ENCODE assay signal across 19 mouse cellular contexts in genomic region chr17:67628475-67628874, GRCm38 (mm10). TPM values are rescaled to one million over a fixed set of nuclear protein-coding genes. Genes with fewer than 3 reads are reported as not detected.
DNase-seq lines count a peak whose midpoint lies in the region; ATAC-seq and TF ChIP-seq lines count a peak whose summit lies in the region.
"Had no signal": no experiment of that assay in that cellular context is flagged by ENCODE, and none has a peak within 500 bp of the region (broad histone marks: within the 10 kb centered on the region; RNA-seq: fewer than 3 reads in every experiment).

No protein-coding gene starts in this region.

- ATAC-seq in forebrain, postnatal 0 days, result peak; percentile 45; the same call in 1 of the 2 replicates
- ATAC-seq in liver, embryonic 12.5 days, result no peak

- no peak overlapping the region for H3K9ac ChIP-seq in forebrain, postnatal 0 days
- H3K9ac ChIP-seq in liver, embryonic 12.5 days, result no peak overlapping the region
- H3K9ac ChIP-seq: limb, embryonic 15.5 days; neural tube, embryonic 13.5 days had no signal

- WGBS in forebrain, postnatal 0 days, result 65% methylated on average over 15 of the region's 15 CpGs
- 78% methylated on average over 15 of the region's 15 CpGs for WGBS in liver, embryonic 12.5 days (ENCODE audit: insufficient replicate concordance)

- H3K36me3 ChIP-seq in forebrain, postnatal 0 days (ENCODE audit: insufficient read depth), result no peaks in the 10 kb centered on the region
- no peaks in the 10 kb centered on the region for H3K36me3 ChIP-seq in liver, embryonic 12.5 days
- H3K36me3 ChIP-seq: embryonic facial prominence, embryonic 10.5 days; limb, embryonic 15.5 days; neural tube, embryonic 13.5 days had no signal

- H3K4me2 ChIP-seq in forebrain, postnatal 0 days (ENCODE audit: low read depth), result no peak overlapping the region
- no peak overlapping the region for H3K4me2 ChIP-seq in liver, embryonic 12.5 days
- H3K4me2 ChIP-seq: neural tube, embryonic 13.5 days had no signal

- intact Hi-C loops in gastrocnemius, postnatal 36 days (cut with DNase I), result no loop called here

- DNase-seq in gastrocnemius, adult 18-20 months (ENCODE audit: low spot score), result peak; percentile 11
- DNase-seq in gastrocnemius, postnatal 36 days, result no peak
- peak; percentile 10 for DNase-seq in left cerebral cortex, adult 11 months (ENCODE audit: low spot score)
- no peak for DNase-seq in left cerebral cortex, adult 18-20 months (ENCODE audit: low spot score in 2 of 2)
- peak; percentile 8 for DNase-seq in R1 (ENCODE audit: low read depth, low spot score)
- DNase-seq in forebrain, postnatal 0 days, result peak; percentile 10
- DNase-seq: B cell, adult 2 months; cerebellum, adult 11-12 months; cerebellum, postnatal 36 days; thymus, postnatal 36 days had no signal

- H3K27me3 ChIP-seq in forebrain, postnatal 0 days (ENCODE audit: insufficient read depth, low read length), result no peaks in the 10 kb centered on the region
- no peaks in the 10 kb centered on the region for H3K27me3 ChIP-seq in liver, embryonic 12.5 days (replicated peaks)
- H3K27me3 ChIP-seq: neural tube, embryonic 13.5 days had no signal

- H3K4me1 ChIP-seq in forebrain, postnatal 0 days (ENCODE audit: insufficient read depth), result no peaks in the 10 kb centered on the region
- no peaks in the 10 kb centered on the region for H3K4me1 ChIP-seq in liver, embryonic 12.5 days

- no peak overlapping the region for H3K4me3 ChIP-seq in forebrain, postnatal 0 days (ENCODE audit: low read depth, low read length)
- no peak overlapping the region for H3K4me3 ChIP-seq in liver, embryonic 12.5 days
- H3K4me3 ChIP-seq: embryonic facial prominence, embryonic 10.5 days; erythroblast, embryonic 14.5 days; limb, embryonic 15.5 days; neural tube, embryonic 13.5 days had no signal

- 0 out of 2 replicates have a peak overlapping the region, but pooled peaks have one; percentile 40 for H3K27ac ChIP-seq in forebrain, postnatal 0 days (ENCODE audit: low read depth, low read length)
- no peak overlapping the region for H3K27ac ChIP-seq in liver, embryonic 12.5 days
- H3K27ac ChIP-seq: embryonic facial prominence, embryonic 10.5 days; hindbrain, postnatal 0 days; neural tube, embryonic 13.5 days; stomach, postnatal 0 days had no signal

- no peaks in the 10 kb centered on the region for H3K9me3 ChIP-seq in forebrain, postnatal 0 days (ENCODE audit: low read length)
- H3K9me3 ChIP-seq in liver, embryonic 12.5 days (replicated peaks), result no peaks in the 10 kb centered on the region
- H3K9me3 ChIP-seq: embryonic facial prominence, embryonic 10.5 days; limb, embryonic 15.5 days; neural tube, embryonic 13.5 days had no signal

- TF ChIP-seq CTCF in forebrain, postnatal 0 days (IDR thresholded peaks at IDR 0.05; ENCODE audit: low read depth), result no peak

RNA-seq across cellular contexts. Expression of gene Lrrc30, which starts 4.0 kb away (rescaled TPM):
- 100 to 1,000 TPM; 114 to 164 TPM for total RNA-seq in gastrocnemius, adult 18-20 months (2021)
- total RNA-seq in gastrocnemius, postnatal 36 days (2021), result 100 to 1,000 TPM in 1 of 2 experiments, 10 to 100 TPM in 1; 51.4 to 117 TPM
- total RNA-seq in left cerebral cortex, adult 18-20 months (2021), result not detected
- not detected in 2 replicates for total RNA-seq in forebrain, postnatal 0 days (2014; rRNA removed)
- polyA plus RNA-seq in forebrain, postnatal 0 days (2015; fragmentation: Nextera tagmentation; extraction: Ambion mirVana), result not detected in 2 replicates
- polyA plus RNA-seq in liver, embryonic 12.5 days (2016; fragmentation: Nextera tagmentation; extraction: Ambion mirVana), result not detected in 2 replicates
- total RNA-seq: hindbrain, postnatal 0 days; layer of hippocampus, postnatal 14 days had no signal
- polyA plus RNA-seq: erythroblast, embryonic 14.5 days; hindbrain, postnatal 0 days; neural tube, embryonic 13.5 days; spleen, adult 2 months; stomach, postnatal 0 days had no signal

Comparison
In these comparisons a context has a peak if more than half of its experiments do, and no peak if none do; other contexts are left out.
1. DNase-seq: peak in gastrocnemius, adult 18-20 months (single experiment), left cerebral cortex, adult 11 months (single experiment), R1 (single experiment) and forebrain, postnatal 0 days (single experiment); none in gastrocnemius, postnatal 36 days (0 of 2) and left cerebral cortex, adult 18-20 months (0 of 2).
2. RNA of gene Lrrc30, which starts 4.0 kb away (total RNA-seq): 114 to 164 TPM in gastrocnemius, adult 18-20 months and 51.4 to 117 TPM in gastrocnemius, postnatal 36 days; not detected in forebrain, postnatal 0 days and not detected in left cerebral cortex, adult 18-20 months; every median in the first group is over 10 times any median in the second.